Mouse (Mus musculus) embryonic facial prominence, embryonic 15.5 days (tissue): ENCODE data around the gene Tpp1. TPM values are rescaled to one million over a fixed set of nuclear protein-coding genes. Genes with fewer than 3 reads are reported as not detected.
A peak's percentile ranks its signal among the peaks of the same experiment; 100 is the strongest.

Experiments
- ATAC-seq: fragments of 200-750 bp; cut with Nextera tagmentation; 2 replicates; pipeline ENCODE4 v1.8.0; 2017; ENCODE audit warnings: low read depth, moderate TSS enrichment; ENCODE audit not compliant: insufficient number of reproducible peaks, low FRiP score, low TSS enrichment
- H3K27ac ChIP-seq: fragments of 300-500 bp; sonication (generic); replicated peaks from 2 replicates; pipeline ENCODE4 v1.5.1; 2015; ENCODE audit warnings: mild to moderate bottlenecking, inconsistent platforms
- H3K27me3 ChIP-seq: fragments of 300-500 bp; sonication (generic); 2 replicates; pipeline ENCODE4 v1.6.1; 2015; ENCODE audit warnings: inconsistent platforms
- H3K36me3 ChIP-seq: fragments of 300-500 bp; sonication (generic); 2 replicates; pipeline ENCODE4 v1.6.1; 2015; ENCODE audit warnings: mild to moderate bottlenecking, inconsistent platforms
- H3K4me1 ChIP-seq: fragments of 300-500 bp; sonication (generic); 2 replicates; pipeline ENCODE4 v1.6.1; 2015; ENCODE audit warnings: inconsistent platforms
- H3K4me2 ChIP-seq: fragments of 300-500 bp; sonication (generic); replicated peaks from 2 replicates; pipeline ENCODE4 v1.6.1; 2015; ENCODE audit warnings: mild to moderate bottlenecking, inconsistent platforms
- H3K4me3 ChIP-seq: fragments of 300-500 bp; sonication (generic); replicated peaks from 2 replicates; pipeline ENCODE4 v1.5.1; 2015; ENCODE audit warnings: mild to moderate bottlenecking, inconsistent platforms
- H3K9ac ChIP-seq: fragments of 300-500 bp; sonication (generic); 2 replicates; pipeline ENCODE4 v1.6.1; 2015; ENCODE audit warnings: inconsistent platforms
- H3K9me3 ChIP-seq: fragments of 300-500 bp; sonication (generic); replicated peaks from 2 replicates; pipeline ENCODE4 v1.6.1; 2016; ENCODE audit warnings: inconsistent platforms
- WGBS: fragments of 180-500 bp; shearing (Covaris S2); methylation state at CpG from one replicate; pipeline ENCODE4 v1.1.7; 2015; 5-methylcytosine and 5-hydroxymethylcytosine counted together
- polyA plus RNA-seq: library from polyadenylated mRNA; unstranded; fragments of >200 nt; fragmentation: Nextera tagmentation; extraction: Ambion mirVana; gene quantifications from 2 replicates; pipeline ENCODE4 v1.2.1, GENCODE M21; 2015

Tpp1 gene
- polyA plus RNA-seq, result 67.0 and 82.0 TPM in 2 replicates

GRCm38 (mm10) chr7:105751491-105752433, at the start of gene Tpp1:
Gene Tpp1 (minus strand): TSS chr7:105752235.
- Histone ChIP-seq H3K4me3 (peak within 1 kb of the TSS; percentile 56), H3K4me1 (peaks cover 13% of the 10 kb centered on the region), H3K36me3 (peaks cover 64% of the 10 kb centered on the region), H3K9me3 (no peaks in the 10 kb centered on the region), H3K4me2 (peak within 1 kb of the TSS; percentile 78), H3K27ac (peak within 1 kb of the TSS; percentile 24; the same call in 1 of the 2 replicates), H3K9ac (peak within 1 kb of the TSS; percentile 48), H3K27me3 (no peaks in the 10 kb centered on the region)
- 18% methylated on average over 20 of the region's 20 CpGs for WGBS
- ATAC-seq, result peak; percentile 91

- H3K9me3 ChIP-seq, result no peaks in the 10 kb centered on the region
- no peak overlapping the region for H3K4me2 ChIP-seq
- no peak overlapping the region for H3K27ac ChIP-seq
- H3K9ac ChIP-seq, result no peak overlapping the region
- H3K27me3 ChIP-seq, result no peaks in the 10 kb centered on the region
- H3K4me1 ChIP-seq, result no peaks in the 10 kb centered on the region
- WGBS, result 76% methylated on average over 3 of the region's 3 CpGs
- no peak for ATAC-seq
- no peak overlapping the region for H3K4me3 ChIP-seq
- no peaks in the 10 kb centered on the region for H3K36me3 ChIP-seq
Observed at GRCm38 (mm10) chr7:105796972-105797371, 44.9 kb upstream of the Tpp1 start.

- Histone ChIP-seq H3K36me3 (no peaks in the 10 kb centered on the region), H3K27ac (no peak overlapping the region), H3K9ac (no peak overlapping the region), H3K27me3 (no peaks in the 10 kb centered on the region), H3K4me1 (no peaks in the 10 kb centered on the region), H3K4me2 (no peak overlapping the region), H3K4me3 (no peak overlapping the region), H3K9me3 (no peaks in the 10 kb centered on the region)
- ATAC-seq, result no peak
- WGBS, result 28% methylated on average over 7 of the region's 7 CpGs
Observed at GRCm38 (mm10) chr7:105795759-105796366, 43.8 kb upstream of the Tpp1 start.

GRCm38 (mm10) chr7:105793701-105794100, 41.7 kb upstream of the Tpp1 start:
- no peak for ATAC-seq
- Histone ChIP-seq H3K27me3 (no peaks in the 10 kb centered on the region), H3K27ac (no peak overlapping the region), H3K4me1 (no peaks in the 10 kb centered on the region), H3K36me3 (no peaks in the 10 kb centered on the region), H3K4me2 (no peak overlapping the region), H3K4me3 (no peak overlapping the region), H3K9ac (no peak overlapping the region), H3K9me3 (no peaks in the 10 kb centered on the region)
- 68% methylated on average over 7 of the region's 7 CpGs for WGBS

GRCm38 (mm10) chr7:105791147-105791546, 39.1 kb upstream of the Tpp1 start:
- ATAC-seq, result no peak
- Histone ChIP-seq H3K4me1 (peaks cover 10% of the 10 kb centered on the region), H3K36me3 (no peaks in the 10 kb centered on the region), H3K9me3 (no peaks in the 10 kb centered on the region), H3K4me2 (no peak overlapping the region), H3K27ac (no peak overlapping the region), H3K27me3 (no peaks in the 10 kb centered on the region), H3K9ac (no peak overlapping the region), H3K4me3 (no peak overlapping the region)
- 77% methylated on average over 1 of the region's 1 CpGs for WGBS

- Histone ChIP-seq H3K4me2 (peak within 1 kb of the TSS; percentile 55), H3K27ac (peak within 1 kb of the TSS; percentile 89), H3K27me3 (no peaks in the 10 kb centered on the region), H3K36me3 (no peaks in the 10 kb centered on the region), H3K9ac (peak within 1 kb of the TSS; percentile 82), H3K4me1 (peaks cover 36% of the 10 kb centered on the region), H3K9me3 (no peaks in the 10 kb centered on the region), H3K4me3 (peak within 1 kb of the TSS; percentile 68)
- peak; percentile 80 for ATAC-seq
- WGBS, result under 1% methylated on average over 69 of the region's 97 CpGs
Observed at GRCm38 (mm10) chr7:105787285-105788140, 35.5 kb upstream of the Tpp1 start, which contains the start of gene Dchs1. Gene Dchs1 (minus strand): TSS chr7:105787654.

GRCm38 (mm10) chr7:105786506-105787284, 34.7 kb upstream of the Tpp1 start:
- peaks cover 36% of the 10 kb centered on the region for H3K4me1 ChIP-seq
- 4% methylated on average over 20 of the region's 20 CpGs for WGBS
- H3K4me2 ChIP-seq, result peak overlapping the region; percentile 55
- H3K27ac ChIP-seq, result peak overlapping the region; percentile 89
- peak overlapping the region; percentile 82 for H3K9ac ChIP-seq
- peak overlapping the region; percentile 68 for H3K4me3 ChIP-seq
- 0 out of 2 replicates have a peak, but pooled peaks cover 3% of the 10 kb centered on the region for H3K36me3 ChIP-seq
- H3K27me3 ChIP-seq, result no peaks in the 10 kb centered on the region
- ATAC-seq, result peak; percentile 68
- no peaks in the 10 kb centered on the region for H3K9me3 ChIP-seq

GRCm38 (mm10) chr7:105784556-105784955, 32.5 kb upstream of the Tpp1 start:
- H3K9ac ChIP-seq, result 0 out of 2 replicates have a peak overlapping the region, but pooled peaks have one; percentile 15
- H3K9me3 ChIP-seq, result no peaks in the 10 kb centered on the region
- peak overlapping the region; percentile 24; the same call in 1 of the 2 replicates for H3K4me2 ChIP-seq
- peaks cover 51% of the 10 kb centered on the region for H3K4me1 ChIP-seq
- no peak for ATAC-seq
- no peaks in the 10 kb centered on the region for H3K27me3 ChIP-seq
- peaks cover 17% of the 10 kb centered on the region for H3K36me3 ChIP-seq
- H3K27ac ChIP-seq, result no peak overlapping the region
- H3K4me3 ChIP-seq, result 0 out of 2 replicates have a peak overlapping the region, but pooled peaks have one; percentile 4
- WGBS, result 17% methylated on average over 4 of the region's 4 CpGs

GRCm38 (mm10) chr7:105783861-105784260, 31.8 kb upstream of the Tpp1 start:
- H3K4me2 ChIP-seq, result no peak overlapping the region; the same call in 1 of the 2 replicates
- peaks cover 17% of the 10 kb centered on the region for H3K36me3 ChIP-seq
- H3K4me1 ChIP-seq, result peaks cover 58% of the 10 kb centered on the region
- 32% methylated on average over 4 of the region's 4 CpGs for WGBS
- no peaks in the 10 kb centered on the region for H3K9me3 ChIP-seq
- ATAC-seq, result no peak
- H3K27me3 ChIP-seq, result no peaks in the 10 kb centered on the region
- no peak overlapping the region for H3K27ac ChIP-seq
- H3K9ac ChIP-seq, result no peak overlapping the region
- 0 out of 2 replicates have a peak overlapping the region, but pooled peaks have one; percentile 4 for H3K4me3 ChIP-seq
